In genomic region chr5:128702224-128702623, GRCm38 (mm10) we compare ENCODE assay signal across 34 mouse cellular contexts. TPM values are rescaled to one million over a fixed set of nuclear protein-coding genes. Genes with fewer than 3 reads are reported as not detected.
"Had no signal": no experiment of that assay in that cellular context is flagged by ENCODE, and none has a peak within 500 bp of the region (broad histone marks: within the 10 kb centered on the region; RNA-seq: fewer than 3 reads in every experiment).

Gene Piwil1 (plus strand): TSS chr5:128702524.

- H3K27ac ChIP-seq: heart, adult 2 months; heart, embryonic 13.5 days; heart, embryonic 15.5 days; hindbrain, postnatal 0 days; kidney, embryonic 15.5 days; kidney, postnatal 0 days; limb, embryonic 13.5 days; limb, embryonic 15.5 days; liver, embryonic 12.5 days had no signal

- H3K4me3 ChIP-seq: heart, adult 2 months; heart, embryonic 13.5 days; heart, embryonic 15.5 days; kidney, embryonic 15.5 days; limb, embryonic 13.5 days; limb, embryonic 15.5 days; liver, embryonic 12.5 days had no signal

- DNase-seq: forebrain, postnatal 0 days; gastrocnemius, postnatal 14 days; gastrocnemius, postnatal 36 days; heart, adult 2 months; heart, postnatal 14 days; heart, postnatal 36 days; kidney, adult 11 months; kidney, adult 2 months; kidney, adult 9 months; kidney, postnatal 14 days; kidney, postnatal 36 days; layer of hippocampus, adult 9-11 months; layer of hippocampus, postnatal 36 days; left cerebral cortex, postnatal 4 days had no signal

- H3K27me3 ChIP-seq: heart, embryonic 13.5 days; heart, embryonic 15.5 days; kidney, embryonic 15.5 days; limb, embryonic 13.5 days; limb, embryonic 15.5 days; liver, embryonic 12.5 days had no signal

- H3K9me3 ChIP-seq: limb, embryonic 15.5 days had no signal

- H3K9ac ChIP-seq: heart, embryonic 13.5 days; heart, embryonic 15.5 days; hindbrain, embryonic 14.5 days; kidney, embryonic 15.5 days; limb, embryonic 13.5 days; limb, embryonic 15.5 days; liver, embryonic 12.5 days had no signal

- ATAC-seq: forebrain, postnatal 0 days; hindbrain, postnatal 0 days; intestine, embryonic 16.5 days; liver, embryonic 12.5 days had no signal

- H3K4me1 ChIP-seq: heart, embryonic 15.5 days; liver, embryonic 12.5 days had no signal

- H3K36me3 ChIP-seq: heart, embryonic 13.5 days; heart, embryonic 15.5 days; kidney, embryonic 15.5 days; limb, embryonic 13.5 days; limb, embryonic 15.5 days; liver, embryonic 12.5 days had no signal

- H3K4me2 ChIP-seq: heart, embryonic 11.5 days; limb, embryonic 15.5 days; liver, embryonic 12.5 days had no signal

RNA-seq across cellular contexts. Expression of gene Piwil1, which starts in this region (rescaled TPM):
- total RNA-seq: gastrocnemius, adult 8-10 months; gastrocnemius, postnatal 36 days; heart, adult 2 months; heart, postnatal 14 days; heart, postnatal 36 days; hematopoietic stem cell, adult 5-6 weeks; layer of hippocampus, adult 8-10 months; layer of hippocampus, postnatal 36 days; left cerebral cortex, adult 18-20 months; liver, adult 2 months had no signal
- polyA plus RNA-seq: heart, embryonic 11.5 days; heart, embryonic 13.5 days; heart, embryonic 15.5 days; heart, postnatal 0 days; intestine, embryonic 14.5 days; intestine, embryonic 16.5 days; kidney, embryonic 15.5 days; kidney, postnatal 0 days; large intestine, adult 2 months; limb, embryonic 11.5 days; limb, embryonic 13.5 days; limb, embryonic 15.5 days; liver, adult 2 months; liver, embryonic 12.5 days had no signal
